Mouse (Mus musculus): ENCODE data around the gene Bpgm.

GRCm38 (mm10) chr6:34474031-34474430 lies 2.0 kb upstream of the Bpgm start:
- TF ChIP-seq CTCF (IDR thresholded peaks at IDR 0.05; ENCODE audit: low read depth, low read length) (no peak), TAL1 (conservative IDR thresholded peaks at IDR 0.05; ENCODE audit: low read depth, low read length) (no peak), GATA1 (IDR thresholded peaks at IDR 0.05; ENCODE audit: borderline replicate concordance, low read length) (no peak), POLR2AphosphoS5 (IDR thresholded peaks at IDR 0.05; ENCODE audit: insufficient replicate concordance, low read depth, low read length) (no peak), GATA2 (IDR thresholded peaks at IDR 0.05; ENCODE audit: borderline replicate concordance, low read depth, low read length) (no peak)

All from G1E (cell line).